Mouse (Mus musculus) lung, embryonic 14.5 days (tissue): ENCODE measurements around the gene Arhgef10l. TPM values are rescaled to one million over a fixed set of nuclear protein-coding genes. Genes with fewer than 3 reads are reported as not detected.

Experiments used
- ATAC-seq: fragments of 200-750 bp; cut with Nextera tagmentation; 2 replicates; pipeline ENCODE4 v1.8.0; 2017; ENCODE audit warnings: mild to moderate bottlenecking, moderate TSS enrichment, moderate library complexity; ENCODE audit not compliant: insufficient read depth
- DNase-seq: peaks from one replicate; pipeline ENCODE4 v3.0.0-alpha.2; 2015
- H3K27ac ChIP-seq: fragments of 300-500 bp; sonication (generic); 2 replicates; pipeline ENCODE4 v1.5.1; 2014; ENCODE audit warnings: low read depth, mild to moderate bottlenecking, moderate library complexity
- H3K27me3 ChIP-seq: fragments of 300-500 bp; sonication (generic); 2 replicates; pipeline ENCODE4 v1.6.1; 2014; ENCODE audit warnings: low read length, control low read depth; ENCODE audit not compliant: insufficient read depth
- H3K36me3 ChIP-seq: fragments of 300-500 bp; sonication (generic); 2 replicates; pipeline ENCODE4 v1.6.1; 2014; ENCODE audit warnings: control low read depth; ENCODE audit not compliant: insufficient read depth
- H3K4me1 ChIP-seq: fragments of 300-500 bp; sonication (generic); 2 replicates; pipeline ENCODE4 v1.6.1; 2014; ENCODE audit warnings: antibody characterized with exemption, control low read depth; ENCODE audit not compliant: insufficient read depth
- H3K4me2 ChIP-seq: fragments of 300-500 bp; sonication (generic); 2 replicates; pipeline ENCODE4 v1.6.1; 2014; ENCODE audit warnings: mild to moderate bottlenecking
- H3K4me3 ChIP-seq: fragments of 300-500 bp; sonication (generic); 2 replicates; pipeline ENCODE4 v1.5.1; 2014; ENCODE audit warnings: low read depth, low read length
- H3K9ac ChIP-seq: fragments of 300-500 bp; sonication (generic); 2 replicates; pipeline ENCODE4 v1.6.1; 2014
- H3K9me3 ChIP-seq: fragments of 300-500 bp; sonication (generic); 2 replicates; pipeline ENCODE4 v1.6.1; 2016; ENCODE audit warnings: low read depth, low read length, control low read depth
- CTCF ChIP-seq: IDR thresholded peaks from 2 replicates; pipeline ENCODE4 v1.5.1; 2016; ENCODE audit warnings: antibody characterized with exemption, low read depth
- WGBS: fragments of 180-500 bp; shearing (Covaris S2); extraction: QIAGEN DNeasy Blood & Tissue Kit; methylation state at CpG from one replicate; pipeline ENCODE4 v1.1.7; 2014; 5-methylcytosine and 5-hydroxymethylcytosine counted together
- microRNA-seq: library from miRNA; unstranded; fragments of <30 nt; microRNA quantifications from one replicate; pipeline ENCODE4, GENCODE M21; 2016; ENCODE audit warnings: borderline number of aligned reads
- polyA plus RNA-seq: library from polyadenylated mRNA; unstranded; fragments of >200 nt; fragmentation: Nextera tagmentation; extraction: Ambion mirVana; gene quantifications from 2 replicates; pipeline ENCODE4 v1.2.1, GENCODE M21; 2014

Arhgef10l gene
- polyA plus RNA-seq, 1 experiment from 2014 or later, result 16.1 TPM

DNA sequence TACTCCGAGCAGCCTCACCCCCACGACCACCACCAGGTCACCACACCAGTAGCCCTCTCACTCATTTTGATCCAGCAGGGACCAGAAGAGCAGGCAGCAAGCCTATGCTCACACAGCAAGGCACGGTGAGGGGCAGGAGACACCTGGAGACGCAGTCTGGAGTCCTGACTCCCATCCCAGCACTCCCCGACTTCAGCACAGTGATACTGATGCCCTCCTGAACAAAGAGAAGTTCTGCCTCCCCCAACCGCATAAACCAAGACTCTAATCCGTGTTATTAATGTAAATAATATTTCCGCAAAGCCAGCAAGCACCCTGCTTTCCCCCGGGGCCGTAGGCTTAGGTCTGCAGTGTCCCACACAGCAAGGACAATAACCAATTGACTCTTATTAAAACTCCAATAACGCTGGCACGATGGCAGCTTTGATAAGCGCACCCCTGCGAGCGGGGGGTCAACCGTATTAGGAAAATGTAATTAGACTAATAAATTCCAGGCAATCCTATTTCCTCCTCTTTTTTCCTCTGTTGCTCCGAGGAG lies 198.5 kb downstream of the Arhgef10l start:
- no peak overlapping the region for H3K27ac ChIP-seq
- no peaks in the 10 kb centered on the region for H3K4me1 ChIP-seq
- DNase-seq, result no peak
- ATAC-seq, result no peak
- no peak overlapping the region for H3K4me2 ChIP-seq
- no peaks in the 10 kb centered on the region for H3K9me3 ChIP-seq
- no peaks in the 10 kb centered on the region for H3K36me3 ChIP-seq
- no peak for TF ChIP-seq CTCF
- 59% methylated on average over 17 of the region's 17 CpGs for WGBS
- no peak overlapping the region for H3K9ac ChIP-seq
- no peaks in the 10 kb centered on the region for H3K27me3 ChIP-seq
- H3K4me3 ChIP-seq, result no peak overlapping the region

Small RNAs within 50 kb of the gene (microRNA-seq; reads per million reads assigned to microRNA genes)
- gene Gm23045, result not detected

Other genes starting within 250 kb of the Arhgef10l start
- gene Rcc2, start 34.5 kb upstream of the Arhgef10l start, polyA plus RNA-seq, result 54.9 and 62.8 TPM in 2 replicates
- not detected in 2 replicates for gene Padi6, start 76.6 kb upstream of the Arhgef10l start, polyA plus RNA-seq
- 1.8 and 2.1 TPM in 2 replicates for gene Padi4, start 108.2 kb upstream of the Arhgef10l start, polyA plus RNA-seq
- 0.12 and 0.14 TPM in 2 replicates for gene Padi3, start 144.6 kb upstream of the Arhgef10l start, polyA plus RNA-seq
- 0.04 and 0.11 TPM in 2 replicates for gene Padi1, start 179.8 kb upstream of the Arhgef10l start, polyA plus RNA-seq
- 1.1 and 1.8 TPM in 2 replicates for gene Padi2, start 240.3 kb upstream of the Arhgef10l start, polyA plus RNA-seq